Mouse (Mus musculus) CH12.LX (cell line): Measurements from ENCODE around the gene Sgsm2. TPM values are rescaled to one million over a fixed set of nuclear protein-coding genes. Genes with fewer than 3 reads are reported as not detected.

Experiments used
- DNase-seq: peaks from one replicate; pipeline ENCODE4 v3.0.0-alpha.2; 2013; ENCODE audit errors: extremely low read depth
- H3K27ac ChIP-seq: 2 replicates; pipeline ENCODE4 v1.5.1; 2012; ENCODE audit warnings: low read depth, mild to moderate bottlenecking, control low read depth, moderate library complexity; ENCODE audit not compliant: insufficient read depth
- H3K27me3 ChIP-seq: replicated peaks from 2 replicates; pipeline ENCODE3; 2012; ENCODE audit warnings: inconsistent platforms
- H3K36me3 ChIP-seq, 2 experiments: replicated peaks in 1 of 2; 2 replicates each; pipeline versions ENCODE3 to v1.6.1; 2012; ENCODE audit warnings: inconsistent platforms in 1 of 2, low read length in 1 of 2, mild to moderate bottlenecking in 1 of 2, mixed read lengths in 1 of 2, moderate library complexity in 1 of 2; ENCODE audit not compliant: control insufficient read depth in 1 of 2, insufficient read depth in 1 of 2
- H3K4me1 ChIP-seq, 2 experiments: 2 replicates each; pipeline ENCODE4 v1.6.1; 2012; ENCODE audit warnings: inconsistent platforms in 1 of 2, moderate library complexity in 1 of 2; ENCODE audit not compliant: insufficient read depth in 2 of 2, control insufficient read depth in 1 of 2
- H3K4me2 ChIP-seq: 2 replicates; pipeline ENCODE4 v1.6.1; 2012; ENCODE audit warnings: low read depth, mild to moderate bottlenecking, control low read depth; ENCODE audit not compliant: poor library complexity, insufficient read depth, severe bottlenecking
- H3K4me3 ChIP-seq, 3 experiments: fragments of 150-350 bp in 1 of 3; sonication (generic) in 1 of 3; replicated peaks in 1 of 3; 2 replicates each; pipeline versions ENCODE3 to v1.5.1; 2011 to 2012; ENCODE audit warnings: low read depth in 2 of 3, low read length in 2 of 3, mild to moderate bottlenecking in 2 of 3, moderate library complexity in 2 of 3, control low read depth in 1 of 3, improper control_type of control experiment in 1 of 3, inconsistent platforms in 1 of 3, mixed read lengths in 1 of 3; ENCODE audit not compliant: poor library complexity in 1 of 3
- H3K79me2 ChIP-seq: replicated peaks from 2 replicates; pipeline ENCODE4 v1.6.1; 2012; ENCODE audit warnings: mild to moderate bottlenecking, moderate library complexity; ENCODE audit not compliant: control insufficient read depth, poor library complexity, insufficient read depth, severe bottlenecking; ENCODE audit errors: extremely low read depth
- H3K9ac ChIP-seq: 2 replicates; pipeline ENCODE4 v1.6.1; 2012; ENCODE audit warnings: low read depth, mild to moderate bottlenecking, control low read depth, moderate library complexity; ENCODE audit not compliant: insufficient read depth
- H3K9me3 ChIP-seq: replicated peaks from 2 replicates; pipeline ENCODE3; 2012; ENCODE audit warnings: low read length, inconsistent platforms, mixed read lengths
- CHD1 ChIP-seq: IDR thresholded peaks from 2 replicates; pipeline ENCODE4 v1.6.1; 2012; ENCODE audit warnings: low read depth, low read length, improper control_type of control experiment, inconsistent platforms
- CHD2 ChIP-seq: IDR thresholded peaks from 2 replicates; pipeline ENCODE4 v1.6.1; 2011; ENCODE audit warnings: low read length, improper control_type of control experiment
- CTCF ChIP-seq, 2 experiments: IDR thresholded peaks in 1 of 2; conservative IDR thresholded peaks in 1 of 2; 2 replicates each; pipeline ENCODE4 v1.5.1; 2011 to 2012; ENCODE audit warnings: low read depth in 2 of 2, low read length in 2 of 2, improper control_type of control experiment in 1 of 2, inconsistent platforms in 1 of 2, mild to moderate bottlenecking in 1 of 2, moderate library complexity in 1 of 2
- E2F4 ChIP-seq: IDR thresholded peaks from 2 replicates; pipeline ENCODE4 v1.6.1; 2011; ENCODE audit warnings: low read depth, low read length, improper control_type of control experiment; ENCODE audit not compliant: insufficient replicate concordance
- ELF1 ChIP-seq: IDR thresholded peaks from 2 replicates; pipeline ENCODE4 v1.6.1; 2014; ENCODE audit warnings: low read depth, mild to moderate bottlenecking, inconsistent platforms, low read length, improper control_type of control experiment
- EP300 ChIP-seq: IDR thresholded peaks from 2 replicates; pipeline ENCODE4 v1.6.1; 2011; ENCODE audit warnings: low read length, improper control_type of control experiment
- KAT2A ChIP-seq: IDR thresholded peaks from 2 replicates; pipeline ENCODE4 v1.6.1; 2012; ENCODE audit warnings: low read length, improper control_type of control experiment, inconsistent platforms; ENCODE audit not compliant: insufficient replicate concordance
- PAX5 ChIP-seq: IDR thresholded peaks from 2 replicates; pipeline ENCODE4 v1.6.1; 2012; ENCODE audit warnings: low read length, inconsistent platforms, mixed read lengths
- RAD21 ChIP-seq: IDR thresholded peaks from 2 replicates; pipeline ENCODE4 v1.6.1; 2011; ENCODE audit warnings: low read depth, mild to moderate bottlenecking, low read length, improper control_type of control experiment, moderate library complexity
- RCOR1 ChIP-seq: conservative IDR thresholded peaks from 2 replicates; pipeline ENCODE4 v1.6.1; 2012; ENCODE audit warnings: low read depth, mild to moderate bottlenecking, inconsistent platforms, low read length, improper control_type of control experiment
- SMC3 ChIP-seq: IDR thresholded peaks from 2 replicates; pipeline ENCODE4 v1.6.1; 2011; ENCODE audit warnings: low read depth, low read length, improper control_type of control experiment
- TBP ChIP-seq: conservative IDR thresholded peaks from 2 replicates; pipeline ENCODE4 v1.6.1; 2011; ENCODE audit warnings: low read depth, low read length, improper control_type of control experiment
- TCF12 ChIP-seq: IDR thresholded peaks from 2 replicates; pipeline ENCODE4 v1.6.1; 2014; ENCODE audit warnings: low read depth, mild to moderate bottlenecking, inconsistent platforms, low read length, improper control_type of control experiment
- UBTF ChIP-seq: IDR thresholded peaks from 2 replicates; pipeline ENCODE4 v1.6.1; 2012; ENCODE audit warnings: low read depth, mild to moderate bottlenecking, inconsistent platforms, low read length, improper control_type of control experiment, moderate library complexity
- dilution Hi-C: fragments of 300-500 bp; cut with MboI; formaldehyde crosslinking; loops from 2 replicates; pipeline ENCODE4 v1.14.3; 2020; ENCODE audit warnings: low sequenced_read_pairs; ENCODE audit not compliant: extremely low pct_unique_long_range_greater_than_20kb, extremely low pct_ligation_motif_present
- in situ Hi-C: fragments of 300-500 bp; cut with MboI; formaldehyde crosslinking; loops from 3 replicates; pipeline ENCODE4 v1.14.3; 2019; ENCODE audit warnings: low sequenced_read_pairs, low pct_ligation_motif_present, low pct_unique_long_range_greater_than_20kb, mixed read lengths
- polyA plus RNA-seq: library from polyadenylated mRNA; unstranded; fragments of >175 nt; gene quantifications from 2 replicates; pipeline ENCODE4 v1.2.1, GENCODE M21; 2012; ENCODE audit warnings: low read depth; ENCODE audit not compliant: insufficient read length
- total RNA-seq, 2 experiments: library from RNA; depleted of rRNA; stranded (reverse); fragments of 300-350 nt in 1 of 2; fragments of >200 nt in 1 of 2; gene quantifications; 2 replicates each; pipeline ENCODE4 v1.2.3; 2012 to 2014

The Sgsm2 gene
- total and polyA plus RNA-seq, 3 experiments, result 0.75 to 3.8 (median 3.1) TPM

DNA sequence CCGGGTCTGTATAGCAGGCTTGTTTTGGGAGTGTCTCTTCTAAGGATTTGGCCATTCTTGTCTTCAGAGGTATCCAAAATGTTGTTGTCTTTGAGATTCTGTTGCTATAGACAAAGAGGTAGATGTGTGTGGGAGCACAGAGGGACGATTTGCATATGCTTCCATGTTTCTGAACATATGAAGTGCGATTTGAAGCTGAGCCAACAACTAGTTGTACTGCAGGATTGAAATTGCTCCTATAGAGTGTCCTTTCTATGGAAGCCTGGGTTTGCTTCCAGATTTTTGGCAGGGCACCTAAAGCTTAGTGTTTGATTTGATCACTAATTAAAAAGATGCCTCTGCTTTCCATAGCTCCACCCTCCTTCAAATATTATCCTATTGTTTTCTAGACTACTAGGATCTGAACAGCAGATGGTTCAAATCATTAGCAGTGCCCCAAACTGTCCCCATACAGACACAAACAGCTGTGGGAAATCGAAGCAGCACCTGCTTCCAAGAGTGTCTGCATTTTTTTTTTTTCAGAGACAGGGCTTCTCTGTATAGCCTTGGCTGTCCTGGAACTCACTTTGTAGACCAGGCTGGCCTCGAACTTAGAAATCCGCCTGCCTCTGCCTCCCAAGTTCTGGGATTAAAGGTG, 89.5 kb downstream of the Sgsm2 start:
- in situ Hi-C loops, result no loop called here
- no peak overlapping the region for H3K4me3 ChIP-seq
- dilution Hi-C loops, result no loop called here
- H3K27me3 ChIP-seq, result no peaks in the 10 kb centered on the region
- DNase-seq, result no peak
- H3K9me3 ChIP-seq, result no peaks in the 10 kb centered on the region
- no peak overlapping the region for H3K9ac ChIP-seq
- H3K79me2 ChIP-seq, result peaks cover 5% of the 10 kb centered on the region
- H3K36me3 ChIP-seq, result peaks cover 62 to 83% of the 10 kb centered on the region in 2 experiments
- no peak overlapping the region for H3K4me2 ChIP-seq
- H3K27ac ChIP-seq, result no peak overlapping the region
- TF ChIP-seq RCOR1 (no peak), CTCF (conservative IDR thresholded peaks at IDR 0.05 in 1 of 2, IDR thresholded peaks at IDR 0.05 in 1 of 2; ENCODE audit: low read depth in 2 of 2, low read length in 2 of 2) (no peak), EP300 (no peak), KAT2A (no peak), CHD1 (no peak), TCF12 (no peak), SMC3 (no peak), RAD21 (no peak)
- TF ChIP-seq, all 38 proteins: peak for 0
- H3K4me1 ChIP-seq, result no peaks in the 10 kb centered on the region

- Histone ChIP-seq H3K27ac (no peak overlapping the region), H3K9ac (no peak overlapping the region), H3K4me1 (peaks cover 4 to 26% of the 10 kb centered on the region in 2 experiments; a peak in 2 of 4 replicates), H3K79me2 (peaks cover 15% of the 10 kb centered on the region), H3K36me3 (peaks cover 63 to 84% of the 10 kb centered on the region in 2 experiments), H3K9me3 (no peaks in the 10 kb centered on the region), H3K27me3 (no peaks in the 10 kb centered on the region), H3K4me2 (no peak overlapping the region), H3K4me3 (no peak overlapping the region)
- dilution Hi-C loops, result no loop called here
- TF ChIP-seq CHD1 (no peak), E2F4 (no peak), RAD21 (no peak), TBP (no peak), CHD2 (no peak), PAX5 (no peak), ELF1 (no peak), UBTF (no peak)
- DNase-seq, result no peak
- in situ Hi-C loops, result no loop called here
These were observed 92.7 kb downstream of the Sgsm2 start for GRCm38 (mm10) chr11:74804081-74804627.
